Mouse (Mus musculus): ENCODE measurements at regions not wholly inside any gene's neighbourhood (a gene's known extent, or its start where the extent isn't known, plus 50 kb on each side); places are given as distances from the start of the nearest gene placed in this dataset.

- 72% methylated on average over 2 of the region's 2 CpGs for WGBS
- no peak overlapping the region for H3K4me3 ChIP-seq (replicated peaks; ENCODE audit: low read length)
- no peaks in the 10 kb centered on the region for H3K4me1 ChIP-seq (ENCODE audit: control insufficient read depth, insufficient read depth, low read length)
- H3K9ac ChIP-seq (ENCODE audit: low read length) = no peak overlapping the region
- H3K9me3 ChIP-seq (replicated peaks; ENCODE audit: control insufficient read depth, low read length) = no peaks in the 10 kb centered on the region
- H3K4me2 ChIP-seq (ENCODE audit: low read depth, low read length) = no peak overlapping the region
- no peak for ATAC-seq (ENCODE audit: insufficient read depth, low FRiP score)
- H3K27ac ChIP-seq (ENCODE audit: low read length) = no peak overlapping the region
- H3K36me3 ChIP-seq (ENCODE audit: control insufficient read depth, insufficient read depth, low read length) = no peaks in the 10 kb centered on the region
- H3K27me3 ChIP-seq (ENCODE audit: control insufficient read depth, insufficient read depth, low read length) = no peaks in the 10 kb centered on the region
These were observed 62.9 kb downstream of the Cst10 start for GRCm38 (mm10) chr2:149467801-149468200.

GRCm38 (mm10) chr2:149472411-149472810 lies 67.6 kb downstream of the Cst10 start:
- H3K27ac ChIP-seq (ENCODE audit: low read length) = no peak overlapping the region
- no peaks in the 10 kb centered on the region for H3K4me1 ChIP-seq (ENCODE audit: control insufficient read depth, insufficient read depth, low read length)
- H3K9ac ChIP-seq (ENCODE audit: low read length) = no peak overlapping the region
- H3K9me3 ChIP-seq (replicated peaks; ENCODE audit: control insufficient read depth, low read length) = no peaks in the 10 kb centered on the region
- H3K4me2 ChIP-seq (ENCODE audit: low read depth, low read length) = no peak overlapping the region
- H3K27me3 ChIP-seq (ENCODE audit: control insufficient read depth, insufficient read depth, low read length) = no peaks in the 10 kb centered on the region
- no peak overlapping the region for H3K4me3 ChIP-seq (replicated peaks; ENCODE audit: low read length)
- no peak for ATAC-seq (ENCODE audit: insufficient read depth, low FRiP score)
- WGBS = 69% methylated on average over 2 of the region's 2 CpGs
- no peaks in the 10 kb centered on the region for H3K36me3 ChIP-seq (ENCODE audit: control insufficient read depth, insufficient read depth, low read length)

- no peaks in the 10 kb centered on the region for H3K36me3 ChIP-seq (ENCODE audit: control insufficient read depth, insufficient read depth, low read length)
- 63% methylated on average over 2 of the region's 2 CpGs for WGBS
- no peaks in the 10 kb centered on the region for H3K27me3 ChIP-seq (ENCODE audit: control insufficient read depth, insufficient read depth, low read length)
- no peak overlapping the region for H3K27ac ChIP-seq (ENCODE audit: low read length)
- ATAC-seq (ENCODE audit: insufficient read depth, low FRiP score) = no peak
- H3K9me3 ChIP-seq (replicated peaks; ENCODE audit: control insufficient read depth, low read length) = no peaks in the 10 kb centered on the region
- no peaks in the 10 kb centered on the region for H3K4me1 ChIP-seq (ENCODE audit: control insufficient read depth, insufficient read depth, low read length)
- no peak overlapping the region for H3K9ac ChIP-seq (ENCODE audit: low read length)
- no peak overlapping the region for H3K4me2 ChIP-seq (ENCODE audit: low read depth, low read length)
- H3K4me3 ChIP-seq (replicated peaks; ENCODE audit: low read length) = no peak overlapping the region
These were observed 88.6 kb downstream of the Cst10 start for GRCm38 (mm10) chr2:149493280-149493988.

GRCm38 (mm10) chr2:149512870-149513269 lies 108.0 kb downstream of the Cst10 start:
- Histone ChIP-seq H3K9ac (ENCODE audit: low read length) (no peak overlapping the region), H3K4me1 (ENCODE audit: control insufficient read depth, insufficient read depth, low read length) (no peaks in the 10 kb centered on the region), H3K4me2 (ENCODE audit: low read depth, low read length) (no peak overlapping the region), H3K9me3 (replicated peaks; ENCODE audit: control insufficient read depth, low read length) (no peaks in the 10 kb centered on the region), H3K27ac (ENCODE audit: low read length) (no peak overlapping the region), H3K4me3 (replicated peaks; ENCODE audit: low read length) (no peak overlapping the region), H3K36me3 (ENCODE audit: control insufficient read depth, insufficient read depth, low read length) (no peaks in the 10 kb centered on the region), H3K27me3 (ENCODE audit: control insufficient read depth, insufficient read depth, low read length) (no peaks in the 10 kb centered on the region)
- 71% methylated on average over 1 of the region's 1 CpGs for WGBS
- no peak for ATAC-seq (ENCODE audit: insufficient read depth, low FRiP score)

- Histone ChIP-seq H3K4me1 (ENCODE audit: control insufficient read depth, insufficient read depth, low read length) (no peaks in the 10 kb centered on the region), H3K9ac (ENCODE audit: low read length) (no peak overlapping the region), H3K36me3 (ENCODE audit: control insufficient read depth, insufficient read depth, low read length) (no peaks in the 10 kb centered on the region), H3K9me3 (replicated peaks; ENCODE audit: control insufficient read depth, low read length) (no peaks in the 10 kb centered on the region), H3K4me3 (replicated peaks; ENCODE audit: low read length) (no peak overlapping the region), H3K4me2 (ENCODE audit: low read depth, low read length) (no peak overlapping the region), H3K27me3 (ENCODE audit: control insufficient read depth, insufficient read depth, low read length) (no peaks in the 10 kb centered on the region), H3K27ac (ENCODE audit: low read length) (no peak overlapping the region)
- no peak for ATAC-seq (ENCODE audit: insufficient read depth, low FRiP score)
These were observed 119.6 kb downstream of the Cst10 start for GRCm38 (mm10) chr2:149524424-149524823.

- WGBS = 71% methylated on average over 2 of the region's 2 CpGs
- H3K9me3 ChIP-seq (replicated peaks; ENCODE audit: control insufficient read depth, low read length) = no peaks in the 10 kb centered on the region
- no peaks in the 10 kb centered on the region for H3K4me1 ChIP-seq (ENCODE audit: control insufficient read depth, insufficient read depth, low read length)
- H3K27ac ChIP-seq (ENCODE audit: low read length) = no peak overlapping the region
- H3K27me3 ChIP-seq (ENCODE audit: control insufficient read depth, insufficient read depth, low read length) = no peaks in the 10 kb centered on the region
- no peak for ATAC-seq (ENCODE audit: insufficient read depth, low FRiP score)
- no peaks in the 10 kb centered on the region for H3K36me3 ChIP-seq (ENCODE audit: control insufficient read depth, insufficient read depth, low read length)
- no peak overlapping the region for H3K4me3 ChIP-seq (replicated peaks; ENCODE audit: low read length)
- no peak overlapping the region for H3K4me2 ChIP-seq (ENCODE audit: low read depth, low read length)
- no peak overlapping the region for H3K9ac ChIP-seq (ENCODE audit: low read length)
These were observed 138.0 kb downstream of the Cst10 start for GRCm38 (mm10) chr2:149542837-149543236.

GRCm38 (mm10) chr2:149545708-149546107 lies 140.9 kb downstream of the Cst10 start:
- Histone ChIP-seq H3K4me3 (replicated peaks; ENCODE audit: low read length) (no peak overlapping the region), H3K27ac (ENCODE audit: low read length) (no peak overlapping the region), H3K27me3 (ENCODE audit: control insufficient read depth, insufficient read depth, low read length) (no peaks in the 10 kb centered on the region), H3K4me1 (ENCODE audit: control insufficient read depth, insufficient read depth, low read length) (no peaks in the 10 kb centered on the region), H3K9ac (ENCODE audit: low read length) (no peak overlapping the region), H3K4me2 (ENCODE audit: low read depth, low read length) (no peak overlapping the region), H3K9me3 (replicated peaks; ENCODE audit: control insufficient read depth, low read length) (no peaks in the 10 kb centered on the region), H3K36me3 (ENCODE audit: control insufficient read depth, insufficient read depth, low read length) (no peaks in the 10 kb centered on the region)
- WGBS = 60% methylated on average over 2 of the region's 2 CpGs
- no peak for ATAC-seq (ENCODE audit: insufficient read depth, low FRiP score)

GRCm38 (mm10) chr2:149546639-149547200 lies 141.9 kb downstream of the Cst10 start:
- Histone ChIP-seq H3K4me1 (ENCODE audit: control insufficient read depth, insufficient read depth, low read length) (no peaks in the 10 kb centered on the region), H3K27me3 (ENCODE audit: control insufficient read depth, insufficient read depth, low read length) (no peaks in the 10 kb centered on the region), H3K9ac (ENCODE audit: low read length) (no peak overlapping the region), H3K4me3 (replicated peaks; ENCODE audit: low read length) (no peak overlapping the region), H3K27ac (ENCODE audit: low read length) (no peak overlapping the region), H3K4me2 (ENCODE audit: low read depth, low read length) (no peak overlapping the region), H3K9me3 (replicated peaks; ENCODE audit: control insufficient read depth, low read length) (no peaks in the 10 kb centered on the region), H3K36me3 (ENCODE audit: control insufficient read depth, insufficient read depth, low read length) (no peaks in the 10 kb centered on the region)
- ATAC-seq (ENCODE audit: insufficient read depth, low FRiP score) = no peak
- WGBS = 89% methylated on average over 2 of the region's 2 CpGs

- H3K27ac ChIP-seq (ENCODE audit: low read length) = no peak overlapping the region
- H3K36me3 ChIP-seq (ENCODE audit: control insufficient read depth, insufficient read depth, low read length) = no peaks in the 10 kb centered on the region
- H3K4me3 ChIP-seq (replicated peaks; ENCODE audit: low read length) = no peak overlapping the region
- no peak for ATAC-seq (ENCODE audit: insufficient read depth, low FRiP score)
- no peaks in the 10 kb centered on the region for H3K27me3 ChIP-seq (ENCODE audit: control insufficient read depth, insufficient read depth, low read length)
- no peaks in the 10 kb centered on the region for H3K9me3 ChIP-seq (replicated peaks; ENCODE audit: control insufficient read depth, low read length)
- no peaks in the 10 kb centered on the region for H3K4me1 ChIP-seq (ENCODE audit: control insufficient read depth, insufficient read depth, low read length)
- no peak overlapping the region for H3K4me2 ChIP-seq (ENCODE audit: low read depth, low read length)
- no peak overlapping the region for H3K9ac ChIP-seq (ENCODE audit: low read length)
These were observed 150.4 kb downstream of the Cst10 start for GRCm38 (mm10) chr2:149555209-149555608.

Measured in stomach, embryonic 16.5 days (tissue).